Mouse (Mus musculus): Measurements from ENCODE around the gene Cypt14. TPM values are rescaled to one million over a fixed set of nuclear protein-coding genes. Genes with fewer than 3 reads are reported as not detected.
"Not testable (repeated sequence)": the region's sequence is repeated elsewhere in the genome, so short reads cannot be mapped to it uniquely, and the experiment has no call there.

The Cypt14 gene
- total RNA-seq (2021): not detected
- long read RNA-seq, experiment 1: 0 reads
- long read RNA-seq, experiment 2: 0 reads

- not testable (repeated sequence) for DNase-seq (ENCODE audit: low spot score in 2 of 2)
Observed at GRCm38 (mm10) chrX:39863504-39863903, at the start of gene Cypt14. TSS of gene Cypt14 (minus strand) at chrX:39863604.
